Mouse (Mus musculus) left cerebral cortex, postnatal 36 days (tissue): Measurements from ENCODE around the gene Ddb2. TPM values are rescaled to one million over a fixed set of nuclear protein-coding genes. Genes with fewer than 3 reads are reported as not detected.

Experiments used
- DNase-seq, 2 experiments: peaks; one replicate each; pipeline ENCODE4 v3.0.0; 2021 to 2022; ENCODE audit warnings: low spot score in 2 of 2, mixed read lengths in 1 of 2
- intact Hi-C: fragments of 180-260 bp; cut with DNase I; formaldehyde crosslinking; loops from one replicate; pipeline ENCODE4 v1.15.1; 2025
- total RNA-seq, 2 experiments: library from RNA; stranded (reverse); gene quantifications; 2 replicates each; pipeline ENCODE4 v1.2.3; 2021

Ddb2 gene
- 10 to 100 TPM in 1 of 2 experiments, 1 to 10 TPM in 1; 9.6 to 12.2 TPM for total RNA-seq

DNA sequence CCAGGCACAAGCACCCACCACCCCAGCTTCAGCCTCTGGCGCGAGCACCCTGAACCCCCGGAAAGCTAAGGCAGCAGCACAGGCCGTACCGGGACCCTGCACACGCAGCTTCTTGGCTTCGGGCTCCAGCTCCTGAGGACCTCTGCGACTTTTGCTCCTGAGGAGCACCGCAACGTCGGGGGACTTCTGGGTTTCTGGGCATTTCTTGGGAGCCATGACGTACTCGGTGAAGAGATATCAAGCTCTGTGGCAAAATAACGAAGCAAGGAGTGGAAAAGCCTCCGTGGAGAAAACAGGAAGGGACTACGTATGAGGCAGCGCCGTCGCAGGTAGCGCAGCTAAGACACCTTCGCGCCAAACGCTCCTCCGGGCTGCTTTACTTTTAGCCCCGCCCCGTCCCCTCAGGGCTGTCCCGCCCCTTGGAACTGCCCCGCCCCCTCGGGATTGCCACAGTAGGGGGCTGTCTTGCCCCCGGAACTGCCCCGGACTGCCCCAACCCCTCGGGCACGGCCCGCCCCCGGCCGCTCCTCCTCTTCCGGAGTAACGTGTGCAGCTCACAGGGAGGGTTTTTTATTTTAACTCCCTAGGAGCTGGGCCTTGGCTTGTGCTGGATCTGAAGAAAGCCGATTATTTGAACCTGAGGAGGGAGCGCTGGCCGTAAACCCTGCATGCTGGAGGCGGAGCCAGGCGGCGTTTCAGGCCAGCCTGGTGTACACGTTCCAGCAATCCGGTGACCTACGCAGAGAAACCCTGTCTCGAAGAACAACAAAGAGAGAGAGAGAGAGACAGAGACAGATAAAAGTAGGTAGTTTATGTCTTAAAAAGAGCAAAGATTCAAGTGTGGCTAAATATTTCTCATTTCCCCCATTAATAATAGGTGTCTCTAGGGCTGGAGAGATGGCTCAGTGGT, at the start of gene Ddb2:
TSS of gene Ddb2 (minus strand) at position 382 of the 910 bp plus-strand sequence.
- peak; percentile 85 to 86 for DNase-seq
- intact Hi-C loops = loop anchor here (2.0 to 5.0 kb wide), 2 partner anchors 35 to 54 kb away; partner anchors contain the start of genes Acp2, Madd and Nr1h3

DNA sequence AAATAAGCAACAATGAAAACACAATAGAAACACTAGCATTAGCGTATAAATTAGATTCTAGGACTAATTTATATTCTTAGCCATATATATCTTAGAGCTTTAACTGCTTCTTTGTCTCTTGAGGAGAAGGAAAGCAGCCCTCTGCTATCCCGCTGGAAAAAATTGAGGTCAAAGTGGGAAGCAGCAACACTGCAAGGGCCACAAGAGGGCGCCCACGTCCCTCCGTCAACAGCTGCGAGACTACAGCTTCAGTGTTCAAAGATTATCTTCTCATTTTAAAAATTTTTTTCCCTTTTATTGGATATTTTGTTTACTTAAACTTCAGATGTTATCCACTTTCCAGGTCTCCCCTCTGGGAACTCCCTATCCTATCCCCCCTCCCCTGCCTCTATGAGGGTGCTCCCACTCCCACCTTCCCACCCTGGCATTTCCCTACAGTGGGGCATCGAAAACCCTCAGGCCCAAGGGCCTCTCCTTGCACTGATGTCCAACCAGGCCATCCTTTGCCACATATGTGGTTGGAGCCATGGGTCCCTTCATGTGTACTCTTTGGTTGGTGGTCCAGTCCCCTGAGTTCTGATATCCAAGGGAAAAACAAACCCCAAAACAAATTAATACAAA, 49.2 kb upstream of the Ddb2 start:
- peak; percentile 64 to 76 for DNase-seq
- intact Hi-C loops = loop anchor here (2.0 kb wide), 1 partner anchor 195 kb away; no protein-coding TSS in a partner anchor

DNA sequence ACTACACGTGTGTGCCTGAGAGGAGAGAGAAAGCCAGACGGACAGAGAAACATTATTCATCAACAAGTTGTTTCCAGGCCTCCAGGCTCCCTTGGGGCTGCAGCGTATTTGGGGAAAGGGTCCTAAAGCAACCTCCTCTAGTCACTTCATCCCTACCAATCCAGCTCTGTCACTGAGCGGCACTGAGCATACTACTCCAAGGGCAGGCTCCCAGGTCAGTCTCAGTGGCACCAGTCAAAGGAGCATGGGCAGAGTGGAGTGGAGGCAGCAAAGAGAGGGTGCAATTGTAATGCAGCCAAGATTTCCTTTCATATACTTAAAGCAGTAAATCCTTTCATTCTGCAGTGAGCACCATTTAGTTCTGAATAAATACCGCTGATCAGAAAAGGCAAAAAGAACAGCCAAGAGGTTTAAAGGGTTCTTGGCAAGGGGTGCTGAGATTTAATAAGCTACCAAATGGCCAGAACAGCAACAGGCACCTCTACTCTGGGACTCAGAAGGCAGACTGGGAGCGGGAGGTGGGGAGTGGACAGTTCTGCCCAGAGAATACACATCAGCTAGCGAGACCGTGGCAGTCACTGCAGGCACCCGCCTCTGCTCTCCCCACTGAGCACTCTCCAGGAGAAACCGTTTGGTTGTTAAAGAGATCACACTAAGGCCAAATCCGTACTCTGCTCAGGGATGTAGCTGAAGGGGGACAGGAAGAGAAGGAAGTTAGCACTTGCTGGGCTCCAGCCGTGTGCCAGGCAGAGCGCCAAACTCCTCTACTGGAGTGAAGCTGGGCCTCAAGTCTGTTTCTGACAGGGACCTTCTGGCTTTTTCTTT, 47.8 kb upstream of the Ddb2 start:
- peak; percentile 41 to 42 for DNase-seq
- intact Hi-C loops = no loop called here

DNA sequence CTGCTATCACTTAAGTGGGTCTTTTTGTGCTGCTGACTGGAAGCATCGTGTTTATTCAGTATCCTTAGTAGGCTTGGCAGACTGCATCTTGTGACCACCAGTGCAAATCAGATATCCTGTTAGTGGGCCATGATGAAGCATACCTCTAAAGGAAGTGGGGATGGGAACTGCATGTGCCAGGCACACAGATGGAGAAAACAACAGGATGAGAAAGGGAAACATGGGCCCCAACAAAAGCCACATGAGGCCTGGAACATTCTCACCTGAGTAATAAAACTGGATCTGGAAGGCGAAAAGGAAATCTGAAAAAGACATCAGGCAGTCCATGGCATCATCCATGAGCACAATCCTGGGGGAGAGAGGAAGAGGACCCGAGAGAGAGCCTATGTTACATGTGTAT, 47.2 kb upstream of the Ddb2 start:
- no peak for DNase-seq
- intact Hi-C loops = no loop called here

DNA sequence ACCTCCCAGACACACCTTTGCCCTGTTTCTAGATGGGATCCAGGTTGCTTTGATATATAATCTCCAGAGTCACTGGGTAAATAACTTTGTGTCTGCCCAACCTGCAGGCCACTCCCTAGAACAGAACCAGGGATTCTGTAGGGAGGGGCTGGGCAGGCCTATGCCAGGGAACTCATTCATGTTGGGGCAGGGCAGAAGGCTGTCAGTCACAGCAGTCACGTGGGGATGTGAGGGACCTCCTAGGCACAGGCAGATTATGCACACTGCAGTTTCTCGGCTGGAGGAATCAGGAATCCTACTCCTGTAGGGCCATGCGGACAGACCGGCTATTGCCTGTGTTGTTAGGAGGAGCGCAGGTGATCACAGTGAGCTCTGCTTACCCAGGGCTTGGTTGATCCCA, 44.6 kb upstream of the Ddb2 start:
- intact Hi-C loops = no loop called here

DNA sequence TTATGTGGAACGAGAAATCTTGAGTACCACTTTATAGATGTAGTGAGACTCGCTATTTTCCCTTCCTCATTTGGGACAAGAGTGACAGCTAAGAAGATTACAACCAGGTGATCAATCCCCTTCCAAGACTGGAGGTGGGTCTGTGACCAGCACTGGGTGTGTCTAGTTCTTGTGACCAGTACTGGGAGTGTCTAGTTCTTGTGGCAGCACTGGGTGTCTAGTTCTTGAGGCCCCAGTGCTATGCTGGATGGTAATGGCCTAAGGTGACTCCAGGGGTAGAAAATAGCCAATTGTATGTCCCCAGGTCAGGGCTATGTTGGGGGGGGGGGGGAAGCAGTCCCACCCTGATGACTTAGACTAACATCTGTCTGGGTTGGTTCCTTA, 42.6 kb upstream of the Ddb2 start:
- no peak for DNase-seq
- intact Hi-C loops = no loop called here

More for the DNA sequence above, 44.6 kb upstream of the Ddb2 start:
- DNase-seq = no peak

DNA sequence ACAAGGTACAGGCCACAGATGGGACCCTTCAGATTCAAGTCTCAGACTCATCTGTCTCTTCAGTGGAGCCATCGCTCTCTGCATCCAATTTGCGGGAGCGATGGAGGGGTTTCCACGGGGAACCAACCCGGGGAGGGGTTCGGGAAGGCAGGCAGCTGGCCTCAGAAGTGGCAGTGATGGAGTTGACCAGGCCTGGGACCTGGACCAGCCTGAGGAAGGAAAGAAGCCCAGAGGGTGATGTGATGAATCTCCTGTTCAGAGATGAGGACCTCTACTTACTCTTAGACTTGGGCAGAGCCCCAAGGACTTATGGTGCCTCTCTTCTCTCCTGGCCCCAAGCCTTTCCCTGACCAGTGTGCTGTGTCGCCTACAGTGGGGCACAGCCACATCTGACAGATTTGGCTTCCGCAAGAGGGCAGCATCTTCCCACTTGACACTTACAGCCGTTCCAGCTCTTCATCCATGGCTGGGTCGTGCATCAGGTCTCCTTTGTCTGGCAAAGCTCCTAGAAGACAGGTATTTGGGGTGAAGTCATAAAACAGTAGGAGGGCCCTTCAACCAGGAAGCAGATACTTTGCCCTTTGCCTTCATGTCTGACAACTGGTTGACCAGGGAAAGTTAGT, 42.1 kb upstream of the Ddb2 start:
- DNase-seq = no peak
- intact Hi-C loops = no loop called here

DNA sequence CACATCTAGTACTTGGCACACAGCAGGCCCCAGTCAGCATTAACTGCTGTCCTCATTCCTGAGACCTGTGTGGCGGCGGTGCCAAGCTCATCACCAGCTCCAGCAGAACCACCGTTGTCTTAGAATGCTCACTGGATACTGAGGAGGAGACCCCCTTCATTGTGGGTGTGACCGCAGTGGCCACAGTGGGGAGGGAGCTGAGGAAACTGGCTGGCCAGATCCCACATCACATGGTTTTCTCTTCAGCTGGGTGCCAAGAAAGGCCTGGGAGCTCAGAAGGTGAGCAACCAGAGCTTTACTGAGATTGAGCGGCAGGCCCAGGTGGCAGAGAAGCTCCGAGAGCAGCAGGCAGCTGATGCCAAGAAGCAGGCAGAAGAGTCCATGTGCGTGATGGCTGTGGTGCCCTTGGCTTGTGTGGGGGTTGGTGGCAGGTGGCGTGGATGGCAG, 32.9 kb upstream of the Ddb2 start:
- intact Hi-C loops = no loop called here
- DNase-seq = no peak

DNA sequence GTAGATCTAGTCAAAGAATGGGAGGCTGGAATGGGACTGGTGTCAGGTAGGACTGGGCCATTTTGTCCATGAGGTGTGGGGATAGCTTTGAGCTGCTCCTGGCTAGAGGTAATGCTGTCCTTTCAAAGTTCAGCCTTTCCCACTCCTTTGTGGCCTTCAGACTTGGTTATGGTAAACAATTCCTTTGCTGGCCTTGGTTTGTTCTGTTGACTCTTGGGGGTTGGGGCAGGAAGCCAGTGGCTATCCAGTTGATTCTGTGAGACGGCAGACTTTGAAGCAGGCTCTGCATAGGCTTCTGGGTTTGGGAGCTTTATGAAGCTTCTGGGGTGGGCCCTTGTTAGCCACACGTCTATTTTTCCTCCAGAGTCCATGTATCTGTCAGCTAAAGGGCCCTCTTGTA, 31.9 kb upstream of the Ddb2 start:
- intact Hi-C loops = no loop called here
- DNase-seq = no peak

DNA sequence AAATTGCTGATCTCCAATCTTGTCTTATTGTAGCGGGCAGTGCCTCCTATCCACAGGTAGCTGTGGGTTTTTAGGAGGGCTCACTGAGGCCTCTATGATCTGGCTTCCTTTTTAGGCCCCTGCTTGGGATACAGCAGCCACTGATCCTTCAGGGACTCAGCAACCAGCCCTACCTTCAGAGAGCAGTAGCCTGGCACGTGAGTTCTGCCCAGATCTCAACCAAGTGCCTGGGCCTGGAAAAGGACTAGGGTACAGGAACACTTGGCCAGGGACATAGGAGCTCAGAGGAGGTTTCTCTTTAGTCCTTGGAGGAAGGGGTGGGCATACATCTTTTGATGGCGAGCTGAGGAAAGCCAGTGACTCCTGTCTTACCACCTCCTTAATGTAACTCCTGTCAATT, 31.3 kb upstream of the Ddb2 start:
- DNase-seq = no peak
- intact Hi-C loops = no loop called here

DNA sequence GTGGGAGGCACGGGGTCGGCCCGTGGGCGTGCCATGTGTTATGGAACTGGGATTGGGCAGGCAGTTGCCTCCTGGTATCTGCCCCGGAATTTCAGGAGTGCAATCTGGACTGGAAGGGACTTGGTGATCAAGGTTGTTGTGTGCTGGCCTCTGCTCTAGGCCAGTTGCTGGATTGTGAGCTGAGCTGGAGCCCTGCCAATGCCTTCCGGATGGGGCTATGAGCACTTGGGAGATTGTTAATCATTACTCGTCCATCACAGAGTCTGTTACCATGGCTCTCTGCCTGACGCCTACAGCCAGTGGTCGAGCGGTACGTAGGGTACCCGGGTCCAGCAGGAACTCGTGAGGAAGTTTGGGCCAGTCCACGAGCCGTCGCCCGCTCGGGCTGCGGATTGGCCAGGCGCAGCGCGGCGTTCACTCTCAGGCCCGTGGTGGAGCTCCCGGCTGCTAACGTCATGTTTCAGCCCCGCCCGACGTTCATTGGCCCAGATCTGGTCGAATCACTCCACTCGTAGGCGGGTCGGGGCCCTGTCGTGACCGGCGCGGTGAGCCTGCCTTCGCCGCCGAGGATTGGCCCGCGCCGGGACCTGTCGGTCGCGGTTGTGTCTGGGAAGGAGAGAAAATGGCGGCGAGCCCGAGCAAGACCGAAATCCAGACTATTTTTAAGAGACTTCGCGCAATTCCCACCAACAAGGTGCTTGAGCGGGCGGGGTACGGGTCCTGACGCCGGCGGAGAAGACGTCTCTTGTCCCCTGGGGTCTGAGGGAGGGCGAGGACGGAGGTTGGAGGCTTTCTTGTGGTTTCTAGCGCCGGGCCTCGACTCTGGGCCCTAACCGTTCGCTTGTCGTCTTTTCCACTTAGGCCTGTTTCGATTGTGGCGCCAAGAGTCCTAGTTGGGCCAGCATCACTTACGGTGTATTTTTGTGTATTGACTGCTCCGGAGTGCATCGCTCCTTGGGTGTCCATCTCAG, 28.2 kb upstream of the Ddb2 start, which contains the start of gene Arfgap2:
TSS of gene Arfgap2 (plus strand) at position 264 of the 971 bp plus-strand sequence.
- peak; percentile 99 for DNase-seq
- intact Hi-C loops = no loop called here

DNA sequence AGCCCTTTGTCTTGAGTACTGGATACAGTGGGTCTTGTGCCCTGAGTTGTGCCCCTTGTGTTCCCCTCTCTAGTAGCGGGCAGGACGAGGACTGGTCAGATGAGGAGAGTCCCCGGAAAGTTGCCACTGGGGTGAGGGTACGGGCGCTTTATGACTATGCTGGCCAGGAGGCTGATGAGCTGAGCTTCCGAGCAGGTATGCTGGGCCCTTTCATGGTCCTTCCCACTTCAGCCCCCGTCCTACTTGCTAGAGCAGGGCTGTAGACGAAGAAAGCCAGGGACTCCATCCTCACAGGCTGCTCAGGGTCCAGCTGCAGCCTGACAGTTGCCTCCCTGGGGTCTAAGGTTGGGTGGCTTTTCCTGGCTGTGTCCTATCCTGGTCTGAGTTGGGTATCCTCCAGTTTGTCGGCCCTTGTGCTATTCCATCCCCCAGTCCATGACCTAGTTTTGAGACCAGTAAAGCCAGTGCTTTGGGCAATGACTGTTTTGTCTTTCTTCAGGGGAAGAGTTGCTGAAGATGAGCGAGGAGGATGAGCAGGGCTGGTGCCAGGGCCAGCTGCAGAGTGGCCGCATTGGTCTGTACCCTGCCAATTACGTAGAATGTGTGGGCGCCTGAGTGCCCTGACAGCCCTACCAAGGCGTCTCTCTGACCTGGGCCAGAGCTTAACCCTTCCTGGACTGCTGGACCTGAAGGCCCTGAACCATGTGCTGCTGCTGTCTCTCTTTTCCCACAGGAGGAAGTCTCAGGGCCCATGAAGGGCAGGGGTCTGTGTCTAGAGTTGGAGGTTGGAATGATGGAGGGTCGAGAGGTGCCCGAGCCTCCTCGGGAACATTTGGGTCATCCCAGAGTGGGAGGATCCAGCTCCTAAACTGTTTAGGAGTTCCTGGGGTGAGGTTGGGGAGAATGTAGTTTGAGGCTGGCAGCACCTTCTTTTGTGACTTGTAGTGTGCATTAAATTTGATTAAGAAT, 27.2 kb upstream of the Ddb2 start:
- intact Hi-C loops = no loop called here
- no peak for DNase-seq

DNA sequence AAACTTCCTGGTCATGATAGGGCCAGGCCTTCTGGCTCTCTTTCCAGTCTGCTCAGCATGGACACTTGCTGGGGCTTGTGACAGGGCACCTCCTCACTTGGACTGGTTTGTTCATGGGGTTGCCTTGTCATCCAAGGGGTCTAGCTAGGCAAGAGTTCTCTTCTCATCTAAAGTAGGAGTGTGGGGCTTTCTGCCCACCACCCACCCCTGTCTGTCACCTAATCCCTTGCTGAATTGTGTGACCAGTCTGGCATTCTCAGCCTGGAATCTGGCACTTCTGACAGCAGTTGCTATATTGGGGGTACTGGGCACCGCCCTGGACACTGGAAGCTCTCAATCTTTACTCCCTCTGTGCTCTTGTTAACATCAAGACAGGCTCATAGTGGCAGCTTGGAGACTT, 22.7 kb upstream of the Ddb2 start:
- intact Hi-C loops = no loop called here
- DNase-seq = no peak

DNA sequence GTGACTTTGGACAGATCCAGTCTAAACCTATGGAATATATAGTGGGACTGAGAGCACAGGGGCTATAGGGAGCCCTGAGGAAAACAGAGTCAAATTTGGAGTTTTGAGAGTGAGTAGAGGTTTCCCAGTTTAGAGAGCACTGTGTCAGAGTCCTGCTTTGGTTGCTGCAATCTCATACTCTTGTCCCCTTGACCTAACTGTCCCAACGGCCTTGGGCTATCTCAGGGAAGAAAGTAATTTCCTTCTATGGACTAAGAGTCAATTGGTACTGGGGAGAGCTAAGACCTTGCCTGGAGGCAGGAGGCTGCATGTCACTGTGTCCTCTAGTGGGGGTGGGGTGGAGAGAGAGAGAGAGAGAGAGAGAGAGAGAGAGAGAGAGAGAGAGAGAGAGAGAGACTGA, 22.0 kb upstream of the Ddb2 start:
- no peak for DNase-seq
- intact Hi-C loops = no loop called here

DNA sequence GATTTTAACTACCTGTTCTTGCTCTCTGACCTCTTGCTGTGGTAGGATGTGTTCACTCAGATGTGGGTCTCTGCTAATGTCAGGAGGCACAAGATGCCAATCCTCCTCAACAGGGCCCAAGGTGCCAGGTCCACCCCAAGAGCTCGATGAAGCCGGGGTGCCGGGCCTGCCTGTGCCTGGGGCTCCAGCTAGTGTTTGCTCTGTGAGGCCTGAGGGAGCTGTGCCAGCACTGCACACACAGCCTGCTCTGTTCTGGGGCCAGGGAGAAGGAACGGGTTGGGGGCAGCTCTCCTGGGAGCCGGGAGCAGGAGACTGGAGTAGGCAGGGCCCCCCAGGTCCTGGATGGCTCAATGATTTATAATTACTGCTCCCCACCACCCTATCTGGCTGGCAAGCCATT, 21.3 kb upstream of the Ddb2 start:
- intact Hi-C loops = no loop called here

DNA sequence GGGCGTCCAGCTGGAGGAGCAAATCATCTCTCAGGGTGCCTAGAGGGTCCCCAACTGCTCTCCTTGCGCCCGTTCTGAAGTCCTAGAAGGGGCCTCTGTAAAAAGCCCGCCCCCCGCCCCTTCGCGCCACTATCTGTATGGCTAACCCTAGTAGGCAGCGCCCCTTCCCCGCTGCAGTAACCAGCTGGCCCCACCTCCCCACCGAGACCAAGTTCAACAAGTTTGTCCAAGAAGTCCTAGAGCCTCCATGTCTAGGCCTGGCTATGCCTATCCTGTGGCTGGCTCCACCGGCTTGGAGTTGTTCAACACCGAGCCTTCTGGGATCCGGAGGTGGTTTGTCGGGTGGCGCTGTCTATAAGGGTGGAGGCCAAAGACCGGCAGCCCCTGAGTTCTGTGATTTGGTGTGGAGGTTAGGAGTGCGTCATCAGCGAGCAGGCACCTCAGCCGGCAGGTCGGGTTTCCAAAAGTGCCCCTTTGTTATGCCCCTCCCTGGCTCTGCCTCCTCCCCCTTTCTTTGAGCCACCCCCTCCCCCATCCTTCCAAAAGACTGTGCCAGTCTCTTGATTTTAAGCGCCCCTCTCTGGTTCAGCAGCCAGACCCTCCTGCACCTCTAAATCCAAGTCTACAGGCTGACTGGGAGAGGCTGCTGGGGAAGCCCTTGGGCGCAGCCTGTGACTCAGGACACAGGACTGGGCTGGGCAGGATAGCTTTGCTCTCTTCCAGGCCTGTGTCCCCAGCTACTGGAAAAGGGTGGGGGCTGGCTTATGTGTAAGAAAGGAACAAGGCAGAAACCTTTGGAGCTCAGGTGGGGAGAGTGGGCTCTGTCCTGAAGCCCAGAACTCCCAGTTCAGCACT, 20.6 kb upstream of the Ddb2 start:
- DNase-seq = no peak
- intact Hi-C loops = no loop called here

More for the DNA sequence above, 21.3 kb upstream of the Ddb2 start:
- DNase-seq = no peak
